Mouse (Mus musculus): Measurements from ENCODE around the gene Plekha4. TPM values are rescaled to one million over a fixed set of nuclear protein-coding genes. Genes with fewer than 3 reads are reported as not detected.
"Not testable (repeated sequence)": the region's sequence is repeated elsewhere in the genome, so short reads cannot be mapped to it uniquely, and the experiment has no call there.

Gene Plekha4
- polyA plus RNA-seq, 1 experiment from 2014 or later: 2.2 TPM

DNA sequence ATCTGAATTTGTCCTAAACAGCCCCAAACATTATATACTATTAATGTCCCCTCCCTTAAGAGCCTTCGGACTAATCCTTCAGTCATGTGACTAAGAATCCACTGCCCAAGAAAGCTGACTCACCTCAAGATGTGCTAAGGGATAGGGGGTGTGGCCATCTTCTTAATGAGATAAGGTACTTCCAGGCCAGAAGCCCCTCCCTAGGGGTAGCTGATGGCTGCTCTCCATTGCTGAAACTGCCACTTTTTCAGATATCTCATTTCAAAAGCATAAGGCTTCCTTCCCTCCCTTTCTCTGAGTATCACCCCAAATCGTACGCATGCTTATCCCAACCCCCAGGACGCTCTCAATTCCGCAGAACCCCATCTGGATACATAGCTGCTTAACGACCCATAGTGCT lies 17.6 kb upstream of the Plekha4 start:
- POLR2A ChIA-PET: interaction anchor here (1.4 kb wide), 1 partner anchor 17 kb away, joined by 5 read pairs; no protein-coding TSS in a partner anchor
- DNase-seq (ENCODE audit: low read depth, low spot score) (no peak), ATAC-seq (no peak)
- in situ Hi-C loops (cut with MboI; ENCODE audit: low pct_unique_long_range_greater_than_20kb): no loop called here
- CTCF ChIA-PET: interaction anchor here (0.7 to 1.1 kb wide), 3 partner anchors 16 to 38 kb away, joined by 3 read pairs; no protein-coding TSS in a partner anchor
- TF ChIP-seq CTCF (IDR thresholded peaks at IDR 0.05): no peak
- no peaks in the 10 kb centered on the region for H3K27me3 ChIP-seq

DNA sequence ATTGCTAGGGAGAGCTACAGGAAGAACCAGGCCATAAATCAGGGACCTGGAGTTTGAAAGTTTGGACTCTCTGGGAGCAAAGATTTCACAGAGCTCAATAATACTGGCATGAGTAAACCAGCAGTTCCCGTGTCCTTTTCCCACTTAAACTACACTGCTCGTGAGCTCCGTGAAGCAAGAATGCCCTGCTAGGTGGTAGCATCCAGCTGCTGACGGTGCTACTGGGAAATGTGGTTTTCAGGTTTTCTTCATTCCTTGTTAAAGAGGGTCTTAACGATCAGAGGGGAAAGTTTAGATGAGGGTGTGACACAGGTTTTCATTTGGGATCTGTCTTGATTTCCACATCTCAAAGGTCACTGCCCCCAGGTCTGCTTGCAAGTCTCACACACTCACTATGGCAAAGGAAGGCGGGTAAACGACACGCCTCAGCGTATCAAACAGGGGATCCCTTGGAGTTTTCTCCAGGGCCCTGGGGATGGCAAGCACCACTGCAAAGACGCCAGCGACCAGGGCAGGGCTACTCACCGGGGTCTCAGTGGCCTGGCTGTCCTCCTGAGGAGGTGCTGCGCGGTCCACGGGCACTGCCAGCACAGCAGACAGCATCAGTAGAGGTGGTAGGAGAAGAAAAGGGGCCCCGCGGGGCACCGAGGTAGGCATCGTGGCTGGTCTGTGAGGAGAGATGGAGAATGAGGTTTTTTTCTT lies 16.8 kb upstream of the Plekha4 start:
- TF ChIP-seq CTCF (IDR thresholded peaks at IDR 0.05): no peak
- CTCF ChIA-PET: interaction anchor here (0.7 to 1.1 kb wide), 2 partner anchors 32 to 38 kb away, joined by 3 read pairs; no protein-coding TSS in a partner anchor
- in situ Hi-C loops (cut with MboI; ENCODE audit: low pct_unique_long_range_greater_than_20kb): no loop called here
- no peaks in the 10 kb centered on the region for H3K27me3 ChIP-seq
- ATAC-seq (peak; percentile 14), DNase-seq (ENCODE audit: low read depth, low spot score) (no peak)
- POLR2A ChIA-PET: interaction anchor here (1.4 kb wide), 1 partner anchor 16 kb away, joined by 5 read pairs; no protein-coding TSS in a partner anchor

DNA sequence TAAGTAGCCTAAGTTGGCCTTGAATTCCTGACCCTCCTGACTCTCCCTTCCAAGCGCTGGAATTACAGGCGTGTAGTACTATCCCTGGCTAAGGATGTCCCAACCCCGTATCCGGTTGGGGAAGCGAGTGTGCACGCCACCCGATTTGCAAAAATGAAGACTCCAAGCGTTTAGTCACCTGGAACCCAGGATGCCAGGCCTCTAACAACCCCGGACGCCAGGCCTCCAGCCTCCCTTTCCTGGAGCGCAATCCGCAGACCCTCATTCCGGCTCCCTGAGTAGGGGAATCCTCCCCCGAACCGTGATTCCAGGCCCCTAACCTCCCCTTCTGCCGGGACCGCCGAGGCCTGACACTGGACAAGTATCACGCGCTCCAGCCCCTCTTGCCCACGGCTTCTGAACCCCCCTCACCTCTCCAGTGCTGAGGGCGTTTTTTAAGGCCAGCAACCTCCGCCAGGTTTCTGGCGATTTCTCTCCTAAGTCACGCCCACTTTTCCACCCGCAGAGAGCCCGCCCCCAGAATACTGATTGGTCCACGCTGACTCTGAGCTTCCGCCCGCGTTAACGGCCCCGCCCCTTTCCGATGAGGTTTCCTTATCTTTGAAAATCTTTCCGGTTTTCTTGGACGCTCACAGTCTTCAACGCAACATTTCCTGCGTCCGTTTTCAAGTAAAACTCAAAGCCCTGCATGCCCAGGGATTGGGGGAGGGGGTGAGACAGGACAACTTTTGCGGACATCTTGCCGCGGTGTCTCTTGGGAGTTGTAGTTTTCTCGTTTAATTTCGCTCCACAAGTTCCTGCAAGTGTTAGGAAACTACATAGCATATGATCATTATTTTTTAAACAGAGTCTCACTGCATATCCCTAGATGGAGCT lies 16.0 kb upstream of the Plekha4 start, which contains the start of gene Nucb1:
TSS of gene Nucb1 (minus strand) at position 495 of the 876 bp plus-strand sequence.
- TF ChIP-seq CTCF (IDR thresholded peaks at IDR 0.05): no peak
- H3K27me3 ChIP-seq: no peaks in the 10 kb centered on the region
- ATAC-seq (peak; percentile 71), DNase-seq (ENCODE audit: low read depth, low spot score) (peak; percentile 47)
- POLR2A ChIA-PET: interaction anchor here (1.2 to 1.4 kb wide), 3 partner anchors 8 to 29 kb away, joined by 4 to 5 read pairs (median 5); no protein-coding TSS in a partner anchor
- in situ Hi-C loops (cut with MboI; ENCODE audit: low pct_unique_long_range_greater_than_20kb): no loop called here
- CTCF ChIA-PET: interaction anchor here (1.0 to 2.3 kb wide), 6 partner anchors 9 to 48 kb away, joined by 3 to 8 read pairs (median 3); no protein-coding TSS in a partner anchor

DNA sequence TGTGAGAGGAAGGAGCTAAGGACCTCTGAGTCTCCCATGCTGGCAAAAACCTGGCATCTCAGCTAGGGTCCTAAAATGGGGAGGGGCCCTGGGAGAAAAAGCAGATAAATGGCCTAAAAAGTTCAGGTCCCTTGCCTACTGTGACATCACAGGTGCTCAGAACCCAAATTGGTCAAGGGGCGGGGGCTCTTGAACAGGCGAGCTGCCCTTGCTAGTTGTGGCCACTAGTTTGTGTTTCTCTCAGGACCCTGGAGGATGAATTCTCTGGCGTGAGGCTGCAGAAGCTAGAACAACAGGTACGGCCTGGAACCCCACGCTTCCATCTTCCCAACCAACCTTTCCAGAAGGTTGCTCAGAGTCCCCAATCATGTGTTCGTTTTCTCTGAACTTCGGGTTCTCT lies 11.7 kb upstream of the Plekha4 start:
- DNase-seq (ENCODE audit: low read depth, low spot score) (no peak), ATAC-seq (no peak)
- ChIA-PET CTCF (no interaction called here), POLR2A (interaction anchor here (0.6 kb wide), 1 partner anchor 166 kb away, joined by 3 read pairs; no protein-coding TSS in a partner anchor)
- TF ChIP-seq CTCF (IDR thresholded peaks at IDR 0.05): no peak
- no peaks in the 10 kb centered on the region for H3K27me3 ChIP-seq
- in situ Hi-C loops (cut with MboI; ENCODE audit: low pct_unique_long_range_greater_than_20kb): no loop called here

DNA sequence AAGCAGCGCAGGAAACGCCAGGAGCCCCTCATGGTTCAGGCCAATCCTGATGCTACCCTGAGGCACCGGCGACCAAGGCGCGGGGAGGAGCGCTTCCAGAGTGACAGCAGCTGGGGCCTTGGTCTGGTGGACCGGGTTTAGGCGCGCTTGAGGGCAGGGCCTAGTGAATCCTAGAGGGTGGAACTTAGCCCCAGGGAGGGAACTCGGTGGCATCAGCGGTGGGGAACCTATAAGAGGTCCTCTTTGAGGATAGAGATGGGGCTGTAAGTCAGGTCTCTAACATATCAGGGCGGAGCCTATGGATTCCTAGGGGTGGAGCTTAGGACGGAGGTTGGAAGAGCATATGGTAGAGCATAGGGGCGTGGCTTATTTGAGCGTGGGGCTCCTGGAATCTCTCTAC lies 10.7 kb upstream of the Plekha4 start:
- no peak for TF ChIP-seq CTCF (IDR thresholded peaks at IDR 0.05)
- ATAC-seq (no peak), DNase-seq (ENCODE audit: low read depth, low spot score) (no peak)
- POLR2A ChIA-PET: no interaction called here
- CTCF ChIA-PET: no interaction called here
- H3K27me3 ChIP-seq: no peaks in the 10 kb centered on the region
- in situ Hi-C loops (cut with MboI; ENCODE audit: low pct_unique_long_range_greater_than_20kb): no loop called here

DNA sequence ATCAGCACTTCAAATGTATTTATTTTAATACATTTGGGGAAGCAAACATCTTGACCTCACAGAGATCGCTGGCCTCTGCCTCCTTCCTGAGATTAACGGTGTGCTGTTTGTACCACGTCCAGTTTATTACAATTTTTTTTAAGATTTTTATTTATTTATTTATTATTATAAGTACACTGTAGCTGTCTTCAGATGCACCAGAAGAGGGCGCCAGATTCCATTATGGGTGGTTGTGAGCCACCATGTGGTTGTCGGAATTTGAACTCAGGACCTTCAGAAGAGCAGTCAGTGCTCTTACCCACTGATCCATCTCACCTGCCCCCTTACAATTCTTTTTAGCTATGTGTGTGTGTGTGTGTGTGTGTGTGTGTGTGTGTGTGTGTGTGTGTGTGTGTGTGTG lies 9.3 kb upstream of the Plekha4 start:
- DNase-seq (ENCODE audit: low read depth, low spot score); in situ Hi-C loops (cut with MboI; ENCODE audit: low pct_unique_long_range_greater_than_20kb); POLR2A ChIA-PET; ATAC-seq; H3K27me3 ChIP-seq; CTCF ChIA-PET: not testable (repeated sequence)

DNA sequence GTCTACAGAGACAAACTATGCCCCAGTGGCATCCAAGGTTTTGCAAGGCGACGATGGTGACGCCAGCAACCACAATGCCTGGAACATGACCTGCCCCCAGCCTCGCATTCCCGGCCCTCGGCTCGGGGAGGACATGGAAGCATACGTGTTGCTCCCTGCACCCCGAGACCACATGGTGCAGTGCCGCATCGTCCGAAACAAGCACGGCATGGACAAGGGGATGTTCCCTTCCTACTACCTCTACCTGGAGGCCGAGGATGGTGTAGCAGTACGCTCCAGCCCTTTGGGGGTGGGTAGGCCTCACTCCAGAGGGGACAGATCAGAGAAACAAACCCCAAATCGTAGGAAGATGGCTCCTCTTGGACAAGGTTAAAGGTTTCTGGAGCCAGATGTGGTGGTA lies 7.5 kb upstream of the Plekha4 start:
- CTCF ChIA-PET: no interaction called here
- DNase-seq (ENCODE audit: low read depth, low spot score) (no peak), ATAC-seq (no peak)
- in situ Hi-C loops (cut with MboI; ENCODE audit: low pct_unique_long_range_greater_than_20kb): no loop called here
- no peaks in the 10 kb centered on the region for H3K27me3 ChIP-seq
- no peak for TF ChIP-seq CTCF (IDR thresholded peaks at IDR 0.05)
- POLR2A ChIA-PET: no interaction called here

DNA sequence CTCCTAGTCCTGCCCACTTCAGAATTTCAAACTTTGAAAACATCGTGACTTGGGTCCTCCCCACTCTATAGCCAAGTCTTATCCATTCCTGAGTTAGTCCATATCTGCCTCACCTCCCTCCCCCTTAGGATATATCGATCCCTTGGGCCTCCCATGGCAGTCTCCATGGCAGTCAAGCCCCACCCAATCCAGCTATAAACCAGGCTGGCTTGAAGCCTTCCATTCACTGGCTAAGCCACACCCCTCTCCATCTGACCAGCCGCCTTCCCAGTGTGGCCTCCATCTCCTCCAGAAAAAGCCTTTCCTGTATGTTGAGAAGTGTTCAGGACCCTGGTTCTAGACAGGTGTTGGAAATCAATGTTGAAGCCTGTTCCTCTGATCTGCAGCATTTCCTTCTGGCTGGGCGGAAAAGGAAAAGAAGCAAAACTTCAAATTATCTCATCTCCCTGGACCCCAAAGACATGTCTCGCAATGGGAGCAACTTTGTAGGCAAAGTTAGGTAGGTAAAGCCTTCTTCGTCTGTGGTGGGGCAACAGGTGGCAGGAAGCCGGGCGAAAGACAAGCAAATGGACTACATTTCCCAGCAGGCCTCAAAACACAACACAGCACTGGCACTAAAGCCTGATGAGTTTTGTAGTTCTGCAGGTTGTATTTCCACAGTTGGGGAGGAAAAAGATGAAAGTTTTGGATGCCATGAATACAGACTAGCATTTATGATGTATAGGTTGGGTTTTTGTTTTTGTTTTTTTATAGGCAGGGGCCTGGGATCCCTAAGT lies 6.6 kb upstream of the Plekha4 start:
- CTCF ChIA-PET: no interaction called here
- DNase-seq (ENCODE audit: low read depth, low spot score) (no peak), ATAC-seq (no peak)
- POLR2A ChIA-PET: no interaction called here
- no peak for TF ChIP-seq CTCF (IDR thresholded peaks at IDR 0.05)
- in situ Hi-C loops (cut with MboI; ENCODE audit: low pct_unique_long_range_greater_than_20kb): no loop called here
- H3K27me3 ChIP-seq: no peaks in the 10 kb centered on the region

DNA sequence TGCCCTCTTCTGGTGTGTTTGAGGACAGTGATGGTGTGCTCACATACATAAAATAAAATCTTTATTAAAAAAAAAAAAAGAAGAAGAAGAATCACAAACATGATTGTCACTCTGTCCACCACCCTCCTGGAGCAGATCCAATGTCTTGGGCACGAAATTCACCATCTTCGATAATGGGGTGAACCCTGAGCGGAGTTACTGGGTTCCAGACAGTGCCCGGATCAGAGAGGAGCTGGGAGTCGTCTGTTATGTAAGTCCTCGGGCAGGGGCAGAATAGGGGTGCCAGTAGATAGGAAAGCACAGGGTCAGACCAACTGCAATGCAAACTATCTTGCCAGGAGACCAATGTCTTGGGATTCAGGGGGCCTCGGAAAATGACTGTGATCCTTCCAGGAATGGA lies 5.5 kb upstream of the Plekha4 start:
- no peak for TF ChIP-seq CTCF (IDR thresholded peaks at IDR 0.05)
- ATAC-seq (no peak), DNase-seq (ENCODE audit: low read depth, low spot score) (no peak)
- CTCF ChIA-PET: interaction anchor here (1.7 kb wide), 1 partner anchor 41 kb away, joined by 6 read pairs; no protein-coding TSS in a partner anchor
- POLR2A ChIA-PET: no interaction called here
- in situ Hi-C loops (cut with MboI; ENCODE audit: low pct_unique_long_range_greater_than_20kb): no loop called here
- H3K27me3 ChIP-seq: no peaks in the 10 kb centered on the region

DNA sequence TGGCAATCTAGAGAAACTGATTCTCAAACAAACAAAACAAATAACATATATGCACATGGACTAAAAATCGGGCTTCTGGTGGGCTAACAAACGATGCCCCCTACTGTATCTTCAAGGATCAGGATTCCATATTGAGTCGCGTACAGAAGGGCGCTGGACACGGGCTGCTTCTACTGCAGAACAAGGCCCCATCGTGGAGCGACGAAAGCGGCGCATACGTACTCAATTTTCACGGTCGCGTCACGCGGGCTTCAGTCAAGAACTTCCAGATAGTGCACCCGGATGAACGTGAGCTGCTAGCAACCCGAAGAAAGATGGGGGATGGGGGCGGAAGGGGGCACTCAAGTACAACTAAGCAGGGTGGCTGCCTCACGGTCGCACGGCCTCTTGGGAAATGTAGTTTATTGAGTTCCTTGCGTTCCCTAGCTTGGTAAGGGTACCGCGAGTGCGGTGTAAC lies 4.4 kb upstream of the Plekha4 start:
- no peak for TF ChIP-seq CTCF (IDR thresholded peaks at IDR 0.05)
- in situ Hi-C loops (cut with MboI; ENCODE audit: low pct_unique_long_range_greater_than_20kb): no loop called here
- CTCF ChIA-PET: interaction anchor here (0.6 to 2.6 kb wide), 5 partner anchors 17 to 161 kb away, joined by 3 to 8 read pairs (median 6); no protein-coding TSS in a partner anchor
- ATAC-seq (no peak), DNase-seq (ENCODE audit: low read depth, low spot score) (no peak)
- POLR2A ChIA-PET: interaction anchor here (0.8 to 1.1 kb wide), 2 partner anchors 17 to 47 kb away, joined by 3 to 4 read pairs; no protein-coding TSS in a partner anchor
- H3K27me3 ChIP-seq: no peaks in the 10 kb centered on the region

Data from Patski (cell line).